Mouse (Mus musculus): Measurements from ENCODE around the gene Sirt7. TPM values are rescaled to one million over a fixed set of nuclear protein-coding genes. Genes with fewer than 3 reads are reported as not detected.
A peak's percentile ranks its signal among the peaks of the same experiment; 100 is the strongest.

Gene Sirt7
- polyA plus RNA-seq, 1 experiment from 2014 or later, result 25.6 TPM

DNA sequence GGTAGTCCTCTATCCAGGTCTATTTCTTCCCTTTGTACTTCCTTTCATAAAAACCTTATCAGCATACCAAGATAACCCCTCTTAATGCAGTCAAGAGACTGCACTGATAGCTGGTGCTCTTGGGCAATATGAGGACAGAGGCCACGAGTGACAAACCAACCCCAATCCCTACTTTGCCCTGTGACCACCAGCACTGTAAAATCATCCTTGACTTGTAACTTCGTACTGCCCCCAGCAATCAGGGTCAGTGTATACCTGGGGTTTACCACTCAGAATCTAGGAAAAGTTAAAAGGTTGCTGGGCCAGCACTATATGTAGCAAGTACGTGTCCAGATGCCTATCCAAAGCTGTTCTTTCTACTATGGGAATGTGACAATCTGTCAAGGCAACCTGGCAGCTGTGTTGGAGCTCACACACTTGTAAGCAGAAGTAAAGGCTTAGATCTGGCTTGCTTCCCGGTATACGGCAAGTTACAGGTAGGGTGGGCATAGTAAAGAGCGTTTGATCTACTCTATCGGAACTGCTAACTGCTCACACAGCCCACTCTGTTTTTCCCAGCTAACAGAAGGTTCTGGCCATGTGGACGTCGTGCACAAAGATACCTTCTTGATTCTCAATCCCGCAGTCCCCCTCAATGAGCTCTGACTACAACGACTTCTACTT lies 53.2 kb downstream of the Sirt7 start:
- Histone ChIP-seq H3K36me3 (peaks cover 49% of the 10 kb centered on the region), H3K27me3 (no peaks in the 10 kb centered on the region), H3K9ac (peak overlapping the region; percentile 99), H3K4me2 (replicated peaks) (peak overlapping the region; percentile 95), H3K4me3 (peak overlapping the region; percentile 99), H3K4me1 (peaks cover 26% of the 10 kb centered on the region), H3K9me3 (no peaks in the 10 kb centered on the region), H3K27ac (peak overlapping the region; percentile 85)
- no peak for ATAC-seq (ENCODE audit: low FRiP score, low read depth)
- WGBS, result 10% methylated on average over 11 of the region's 11 CpGs

DNA sequence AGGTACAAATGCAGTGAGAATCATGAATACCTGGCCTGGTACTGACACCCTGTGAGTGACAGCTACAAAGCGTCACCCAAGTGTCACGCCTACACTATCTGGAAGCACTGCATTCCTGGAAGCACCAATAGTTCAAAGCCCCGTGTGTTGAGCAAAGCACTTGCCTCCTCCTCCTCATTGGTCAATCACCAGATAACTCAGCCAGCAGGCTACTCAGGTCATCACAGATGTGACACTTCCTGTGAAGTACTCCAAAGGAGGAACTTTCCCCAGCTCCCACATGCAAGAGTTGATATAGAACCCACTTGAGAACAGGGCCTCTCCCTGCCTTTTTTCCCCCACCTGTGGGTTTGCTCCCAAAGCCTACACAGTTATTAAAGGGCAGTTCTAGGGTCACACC lies 53.9 kb downstream of the Sirt7 start:
- H3K4me2 ChIP-seq (replicated peaks), result peak overlapping the region; percentile 95
- peak overlapping the region; percentile 99 for H3K4me3 ChIP-seq
- H3K36me3 ChIP-seq, result peaks cover 53% of the 10 kb centered on the region
- no peak overlapping the region for H3K27ac ChIP-seq
- no peaks in the 10 kb centered on the region for H3K27me3 ChIP-seq
- no peaks in the 10 kb centered on the region for H3K9me3 ChIP-seq
- WGBS, result 75% methylated on average over 3 of the region's 3 CpGs
- H3K9ac ChIP-seq, result peak overlapping the region; percentile 99
- H3K4me1 ChIP-seq, result peaks cover 29% of the 10 kb centered on the region
- no peak for ATAC-seq (ENCODE audit: low FRiP score, low read depth)

Small RNAs within 50 kb of the gene (microRNA-seq; reads per million reads assigned to microRNA genes)
- gene Mir6936, result 1.0 reads per million

Other genes with a start within 250 kb of the Sirt7 start
- gene Faap100, start 246.5 kb downstream of the Sirt7 start, polyA plus RNA-seq (2015; fragmentation: Nextera tagmentation; extraction: Ambion mirVana), result 37.0 and 38.6 TPM in 2 replicates
- 34.3 and 37.6 TPM in 2 replicates for gene Nploc4, start 187.5 kb downstream of the Sirt7 start, polyA plus RNA-seq (2015; fragmentation: Nextera tagmentation; extraction: Ambion mirVana)
- gene Tspan10, start 182.6 kb downstream of the Sirt7 start, polyA plus RNA-seq (2015; fragmentation: Nextera tagmentation; extraction: Ambion mirVana), result 0.14 TPM in 1 of 2 replicates, not detected in the other
- gene Pde6g, start 171.7 kb downstream of the Sirt7 start, polyA plus RNA-seq (2015; fragmentation: Nextera tagmentation; extraction: Ambion mirVana), result 0.38 and 0.39 TPM in 2 replicates
- gene Oxld1, start 167.2 kb downstream of the Sirt7 start, polyA plus RNA-seq (2015; fragmentation: Nextera tagmentation; extraction: Ambion mirVana), result 12.2 and 12.4 TPM in 2 replicates
- 37.1 and 41.7 TPM in 2 replicates for gene Ccdc137, start 167.1 kb downstream of the Sirt7 start, polyA plus RNA-seq (2015; fragmentation: Nextera tagmentation; extraction: Ambion mirVana)
- gene Arl16, start 157.6 kb downstream of the Sirt7 start, polyA plus RNA-seq (2015; fragmentation: Nextera tagmentation; extraction: Ambion mirVana), result 65.8 and 67.9 TPM in 2 replicates
- gene Mrpl12, start 140.6 kb downstream of the Sirt7 start, polyA plus RNA-seq (2015; fragmentation: Nextera tagmentation; extraction: Ambion mirVana), result 120 and 124 TPM in 2 replicates
- 46.8 and 49.0 TPM in 2 replicates for gene Slc25a10, start 133.4 kb downstream of the Sirt7 start, polyA plus RNA-seq (2015; fragmentation: Nextera tagmentation; extraction: Ambion mirVana)
- 6.3 and 7.3 TPM in 2 replicates for gene Gcgr, start 94.5 kb downstream of the Sirt7 start, polyA plus RNA-seq (2015; fragmentation: Nextera tagmentation; extraction: Ambion mirVana)
- 245 TPM in 2 replicates for gene Mcrip1, start 75.5 kb downstream of the Sirt7 start, polyA plus RNA-seq (2015; fragmentation: Nextera tagmentation; extraction: Ambion mirVana)
- gene Ppp1r27, start 74.1 kb downstream of the Sirt7 start, polyA plus RNA-seq (2015; fragmentation: Nextera tagmentation; extraction: Ambion mirVana), result 0.59 and 0.94 TPM in 2 replicates
- 775 and 791 TPM in 2 replicates for gene P4hb, start 52.0 kb downstream of the Sirt7 start, polyA plus RNA-seq (2015; fragmentation: Nextera tagmentation; extraction: Ambion mirVana)
- gene Arhgdia, start 43.6 kb downstream of the Sirt7 start, polyA plus RNA-seq (2015; fragmentation: Nextera tagmentation; extraction: Ambion mirVana), result 530 and 555 TPM in 2 replicates
- 480 and 508 TPM in 2 replicates for gene Alyref, start 26.9 kb downstream of the Sirt7 start, polyA plus RNA-seq (2015; fragmentation: Nextera tagmentation; extraction: Ambion mirVana)
- gene Anapc11, start 26.8 kb downstream of the Sirt7 start, polyA plus RNA-seq (2015; fragmentation: Nextera tagmentation; extraction: Ambion mirVana), result 217 and 222 TPM in 2 replicates
- 2.3 and 2.8 TPM in 2 replicates for gene Npb, start 16.8 kb downstream of the Sirt7 start, polyA plus RNA-seq (2015; fragmentation: Nextera tagmentation; extraction: Ambion mirVana)
- 150 and 153 TPM in 2 replicates for gene Pcyt2, start 7.3 kb downstream of the Sirt7 start, polyA plus RNA-seq (2015; fragmentation: Nextera tagmentation; extraction: Ambion mirVana)
- 27.0 and 28.9 TPM in 2 replicates for gene Mafg, start 8.4 kb upstream of the Sirt7 start, polyA plus RNA-seq (2015; fragmentation: Nextera tagmentation; extraction: Ambion mirVana)
- gene Pycr1, start 18.5 kb upstream of the Sirt7 start, polyA plus RNA-seq (2015; fragmentation: Nextera tagmentation; extraction: Ambion mirVana), result 43.7 and 45.6 TPM in 2 replicates
- gene Myadml2, start 22.9 kb upstream of the Sirt7 start, polyA plus RNA-seq (2015; fragmentation: Nextera tagmentation; extraction: Ambion mirVana), result 0.36 and 1.3 TPM in 2 replicates
- 4.3 and 6.5 TPM in 2 replicates for gene Notum, start 35.9 kb upstream of the Sirt7 start, polyA plus RNA-seq (2015; fragmentation: Nextera tagmentation; extraction: Ambion mirVana)
- 128 and 129 TPM in 2 replicates for gene Aspscr1, start 47.7 kb upstream of the Sirt7 start, polyA plus RNA-seq (2015; fragmentation: Nextera tagmentation; extraction: Ambion mirVana)
- gene Cenpx, start 88.5 kb upstream of the Sirt7 start, polyA plus RNA-seq (2015; fragmentation: Nextera tagmentation; extraction: Ambion mirVana), result 139 and 145 TPM in 2 replicates
- 66.2 and 75.4 TPM in 2 replicates for gene Lrrc45, start 88.7 kb upstream of the Sirt7 start, polyA plus RNA-seq (2015; fragmentation: Nextera tagmentation; extraction: Ambion mirVana)
- 66.2 and 70.5 TPM in 2 replicates for gene Rac3, start 96.2 kb upstream of the Sirt7 start, polyA plus RNA-seq (2015; fragmentation: Nextera tagmentation; extraction: Ambion mirVana)
- 15.6 and 16.2 TPM in 2 replicates for gene Dcxr, start 102.0 kb upstream of the Sirt7 start, polyA plus RNA-seq (2015; fragmentation: Nextera tagmentation; extraction: Ambion mirVana)
- gene Cbr2, start 106.9 kb upstream of the Sirt7 start, polyA plus RNA-seq (2015; fragmentation: Nextera tagmentation; extraction: Ambion mirVana), result 7.7 and 10.1 TPM in 2 replicates
- 4.5 and 4.9 TPM in 2 replicates for gene Hmga1b, start 137.6 kb upstream of the Sirt7 start, polyA plus RNA-seq (2015; fragmentation: Nextera tagmentation; extraction: Ambion mirVana)
- 43.8 and 48.4 TPM in 2 replicates for gene Rfng, start 159.0 kb upstream of the Sirt7 start, polyA plus RNA-seq (2015; fragmentation: Nextera tagmentation; extraction: Ambion mirVana)
- gene Gps1, start 159.0 kb upstream of the Sirt7 start, polyA plus RNA-seq (2015; fragmentation: Nextera tagmentation; extraction: Ambion mirVana), result 240 and 241 TPM in 2 replicates
- 66.6 TPM in 2 replicates for gene Dus1l, start 171.2 kb upstream of the Sirt7 start, polyA plus RNA-seq (2015; fragmentation: Nextera tagmentation; extraction: Ambion mirVana)
- 49.8 and 53.9 TPM in 2 replicates for gene Fasn, start 199.3 kb upstream of the Sirt7 start, polyA plus RNA-seq (2015; fragmentation: Nextera tagmentation; extraction: Ambion mirVana)

All from limb, embryonic 13.5 days (tissue).